Mouse (Mus musculus) fibroblast of lung, adult 2 months (primary cell): ENCODE data around the gene Ccdc71.
A peak's percentile ranks its signal among the peaks of the same experiment; 100 is the strongest.

Experiments used
- DNase-seq: peaks from one replicate; pipeline ENCODE4 v3.0.0-alpha.2; 2011; ENCODE audit warnings: low read depth

Ccdc71 gene

DNA sequence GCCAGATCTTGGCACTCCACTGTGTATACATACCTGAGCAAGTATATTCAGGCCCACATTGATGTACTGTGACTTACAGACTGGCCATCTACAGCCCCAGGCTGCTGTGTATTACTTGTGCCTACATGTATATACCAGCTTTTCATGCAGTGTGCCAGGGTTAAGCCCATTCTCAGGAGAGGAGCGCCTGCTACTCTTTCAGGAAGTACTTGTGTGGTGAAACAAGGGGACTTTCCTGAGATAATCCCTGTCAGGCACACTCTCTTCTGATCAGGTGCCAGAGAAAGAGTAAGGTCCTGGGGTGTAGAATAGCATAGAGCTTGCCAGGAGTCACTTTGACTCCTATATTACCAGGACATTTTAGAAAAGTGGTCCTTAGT, 398 bp upstream of the Ccdc71 start:
- no peak for DNase-seq

DNA sequence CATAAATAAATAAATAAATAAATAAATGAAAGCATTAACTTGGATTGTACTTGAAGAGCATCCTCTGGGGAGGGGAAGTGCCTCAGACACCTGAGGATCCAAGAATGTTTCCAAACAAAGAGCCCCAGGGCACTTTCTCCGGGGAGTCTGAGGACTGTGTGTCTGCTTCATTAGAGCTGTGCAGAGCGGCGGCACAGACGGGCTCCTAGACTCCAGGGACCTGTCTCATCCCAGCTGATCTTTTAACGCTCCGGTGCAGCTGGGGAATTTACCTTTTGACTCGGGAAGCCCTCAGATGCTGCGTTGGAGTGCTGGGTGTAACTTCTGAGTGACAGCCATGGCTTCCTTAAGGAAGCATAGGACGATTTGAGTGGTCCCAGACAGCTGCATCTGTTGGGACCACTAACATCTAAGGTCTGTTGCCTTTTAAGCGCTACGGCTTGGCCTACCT, 879 bp downstream of the Ccdc71 start, which contains the start of gene Klhdc8b:
TSS of gene Klhdc8b (minus strand) at position 401 of the 451 bp plus-strand sequence.
- DNase-seq: no peak

DNA sequence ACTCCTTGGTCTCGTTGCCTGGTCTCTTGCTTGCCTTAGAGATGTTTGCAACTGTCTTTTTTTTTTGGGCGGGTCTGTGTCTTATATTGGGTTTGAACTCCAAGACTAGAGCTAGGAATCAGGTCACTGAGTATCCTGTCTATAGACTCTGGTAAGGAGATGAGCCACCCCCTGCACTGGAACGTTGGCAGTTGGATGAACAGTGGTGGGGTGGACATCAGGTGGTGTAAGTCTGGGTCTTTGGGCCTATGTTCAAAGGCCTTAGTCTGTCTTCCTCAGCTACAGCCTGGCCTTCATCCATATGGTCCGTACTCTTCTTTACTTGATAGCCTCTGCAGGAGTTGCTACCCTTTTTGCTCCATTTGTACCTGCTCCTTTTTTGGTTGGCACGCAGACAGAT, 1.3 kb downstream of the Ccdc71 start:
- DNase-seq: no peak

DNA sequence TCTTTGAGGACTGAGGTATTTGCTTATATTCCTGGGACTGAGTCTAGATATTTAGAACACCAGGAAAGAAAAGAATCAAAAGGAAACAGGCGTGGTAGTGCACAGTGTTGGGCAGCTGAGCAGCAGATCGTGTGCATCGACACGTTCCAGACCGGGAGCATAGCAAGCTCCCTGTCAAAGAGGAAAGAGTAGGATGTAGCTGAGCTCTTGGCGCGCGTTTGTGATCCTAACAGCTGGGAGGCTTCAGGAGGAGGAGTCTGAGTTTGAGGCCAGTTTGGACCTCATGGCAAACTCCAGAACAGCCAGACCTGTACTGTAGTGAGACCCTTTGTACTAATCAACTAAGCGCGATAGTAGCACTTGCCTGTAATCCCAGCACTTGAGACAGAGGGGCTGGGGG, 1.9 kb downstream of the Ccdc71 start:
- no peak for DNase-seq

- DNase-seq: no peak
Measured at GRCm38 (mm10) chr9:108463713-108464112, 3.4 kb downstream of the Ccdc71 start.

- DNase-seq: no peak
Measured at GRCm38 (mm10) chr9:108466219-108466618, 5.9 kb downstream of the Ccdc71 start.

- no peak for DNase-seq
Measured at GRCm38 (mm10) chr9:108469430-108469829, 9.1 kb downstream of the Ccdc71 start.

GRCm38 (mm10) chr9:108469845-108470244, 9.5 kb downstream of the Ccdc71 start:
- no peak for DNase-seq

DNA sequence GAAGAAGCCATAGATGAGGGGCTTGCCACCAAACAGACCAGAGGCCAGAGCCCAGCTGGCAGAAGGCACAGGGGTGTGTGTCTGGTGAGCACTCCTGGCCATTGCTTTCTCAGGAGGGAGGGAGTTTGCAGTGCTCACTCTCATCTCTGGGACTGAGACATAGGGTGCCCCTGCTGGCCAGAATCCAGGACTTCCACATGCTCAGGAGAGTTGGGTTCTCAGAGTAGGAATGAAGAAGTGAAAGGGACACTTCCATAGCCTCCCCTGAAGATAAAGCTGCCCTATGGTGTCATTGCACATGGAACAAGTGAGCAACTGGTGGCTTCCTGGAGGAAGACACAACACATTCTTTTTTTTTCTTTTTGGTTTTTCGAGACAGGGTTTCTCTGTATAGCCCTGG, 14.2 kb downstream of the Ccdc71 start:
- DNase-seq: no peak

GRCm38 (mm10) chr9:108478638-108479156, 18.4 kb downstream of the Ccdc71 start:
- peak; percentile 17 for DNase-seq

DNA sequence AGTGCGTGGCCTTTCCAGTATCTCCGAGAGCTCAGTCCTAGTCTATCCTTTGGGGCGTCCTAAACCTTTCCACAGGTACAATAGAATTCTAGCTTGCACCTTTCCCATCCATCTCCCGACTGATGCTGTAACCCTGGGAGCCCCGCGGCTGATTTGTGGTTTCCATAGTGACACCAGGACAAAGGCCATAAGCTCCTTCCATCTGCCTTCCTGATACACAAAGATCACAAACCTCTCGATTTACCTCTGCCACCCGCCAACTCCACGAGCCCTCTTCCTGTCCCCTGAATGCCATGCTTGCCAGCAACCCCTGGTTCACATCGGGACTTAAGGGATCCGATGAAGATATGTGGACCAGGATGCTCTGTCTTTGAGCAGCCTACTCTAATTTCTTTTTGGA, 18.9 kb downstream of the Ccdc71 start:
- no peak for DNase-seq

DNA sequence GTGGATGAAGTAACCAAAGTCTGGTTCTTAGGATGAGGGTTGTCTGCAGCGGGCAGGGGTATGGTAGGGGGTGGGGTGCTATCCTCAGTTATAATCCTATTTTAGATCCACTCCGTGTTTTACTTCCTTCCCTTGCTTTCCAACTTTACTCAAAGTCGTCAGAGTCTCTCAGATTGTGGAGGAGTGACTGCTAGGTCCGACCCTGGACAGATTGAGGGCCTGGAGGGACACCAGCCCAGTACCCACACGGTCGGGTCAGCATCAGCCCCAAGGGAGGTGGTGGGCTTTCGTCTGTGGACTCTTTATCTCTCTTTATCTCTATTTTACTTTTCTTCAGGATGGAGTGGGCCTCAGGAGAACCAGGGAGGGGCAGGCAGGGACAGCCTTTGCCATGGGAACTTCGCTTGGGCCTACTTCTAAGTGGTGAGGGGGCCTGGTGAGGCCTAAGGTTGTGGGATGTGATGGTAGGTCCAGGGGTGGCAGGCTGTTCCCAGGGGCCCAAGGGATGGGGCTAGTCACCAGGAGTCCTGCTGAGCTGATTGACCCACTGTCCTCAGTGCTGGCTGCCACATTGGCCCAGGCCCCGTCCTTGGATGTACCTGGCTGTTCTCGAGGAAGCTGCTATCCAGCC, 19.5 kb downstream of the Ccdc71 start, which contains the start of gene Lamb2:
TSS of gene Lamb2 (plus strand) at position 16 of the 631 bp plus-strand sequence.
- peak; percentile 47 for DNase-seq

DNA sequence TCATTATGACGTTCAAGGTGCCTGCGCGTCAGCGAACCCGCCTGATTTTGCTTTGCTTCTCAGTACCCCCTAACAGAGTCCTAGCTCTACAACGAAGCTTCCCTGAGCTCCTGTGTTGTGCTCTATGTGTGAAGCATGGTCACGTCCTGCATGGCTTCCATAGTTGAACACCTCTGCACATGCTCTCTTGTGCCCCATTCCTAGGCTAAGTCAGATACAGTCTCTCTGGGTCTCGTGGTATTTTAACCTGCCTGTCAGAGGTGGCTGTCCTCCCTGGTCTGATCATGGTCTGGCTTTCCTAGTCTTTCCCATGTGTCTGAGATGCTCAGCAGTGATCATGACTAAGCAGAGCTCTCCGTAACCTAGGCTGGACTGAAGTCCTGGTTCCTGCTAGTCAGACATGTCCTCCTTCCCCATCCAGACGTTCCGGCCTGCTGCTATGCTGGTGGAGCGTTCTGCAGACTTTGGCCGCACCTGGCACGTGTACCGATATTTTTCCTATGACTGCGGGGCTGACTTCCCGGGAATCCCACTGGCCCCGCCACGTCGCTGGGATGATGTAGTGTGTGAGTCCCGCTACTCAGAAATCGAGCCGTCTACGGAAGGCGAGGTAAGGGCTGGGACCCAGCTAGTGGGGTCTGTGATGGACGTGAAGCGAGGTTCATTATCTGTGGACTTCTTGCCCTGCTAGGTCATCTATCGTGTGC, 20.6 kb downstream of the Ccdc71 start:
- no peak for DNase-seq

DNA sequence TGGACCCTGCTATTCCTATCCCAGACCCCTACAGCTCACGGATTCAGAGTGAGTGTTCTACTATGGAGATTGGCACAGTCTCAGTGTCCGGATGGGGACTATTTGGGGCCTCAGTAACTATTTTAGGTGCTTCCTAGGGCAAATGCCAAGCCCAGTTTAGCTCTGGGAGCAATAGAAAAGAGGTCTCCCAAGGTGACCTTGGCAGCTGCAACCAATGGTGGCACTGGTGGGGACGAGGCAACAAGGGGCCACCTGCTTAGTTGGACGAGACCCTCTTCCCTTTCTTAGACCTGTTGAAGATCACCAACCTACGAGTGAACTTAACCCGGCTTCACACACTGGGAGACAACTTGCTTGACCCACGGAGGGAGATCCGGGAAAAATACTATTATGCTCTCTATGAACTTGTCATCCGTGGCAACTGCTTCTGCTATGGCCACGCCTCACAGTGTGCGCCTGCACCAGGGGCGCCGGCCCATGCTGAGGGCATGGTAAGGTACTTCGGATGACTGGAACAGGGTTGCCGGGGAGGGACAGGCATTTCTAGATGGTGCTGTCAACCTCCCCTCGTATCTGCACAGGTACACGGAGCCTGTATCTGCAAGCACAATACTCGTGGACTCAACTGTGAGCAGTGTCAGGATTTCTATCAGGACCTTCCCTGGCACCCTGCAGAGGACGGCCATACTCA, 21.3 kb downstream of the Ccdc71 start:
- DNase-seq: no peak

DNA sequence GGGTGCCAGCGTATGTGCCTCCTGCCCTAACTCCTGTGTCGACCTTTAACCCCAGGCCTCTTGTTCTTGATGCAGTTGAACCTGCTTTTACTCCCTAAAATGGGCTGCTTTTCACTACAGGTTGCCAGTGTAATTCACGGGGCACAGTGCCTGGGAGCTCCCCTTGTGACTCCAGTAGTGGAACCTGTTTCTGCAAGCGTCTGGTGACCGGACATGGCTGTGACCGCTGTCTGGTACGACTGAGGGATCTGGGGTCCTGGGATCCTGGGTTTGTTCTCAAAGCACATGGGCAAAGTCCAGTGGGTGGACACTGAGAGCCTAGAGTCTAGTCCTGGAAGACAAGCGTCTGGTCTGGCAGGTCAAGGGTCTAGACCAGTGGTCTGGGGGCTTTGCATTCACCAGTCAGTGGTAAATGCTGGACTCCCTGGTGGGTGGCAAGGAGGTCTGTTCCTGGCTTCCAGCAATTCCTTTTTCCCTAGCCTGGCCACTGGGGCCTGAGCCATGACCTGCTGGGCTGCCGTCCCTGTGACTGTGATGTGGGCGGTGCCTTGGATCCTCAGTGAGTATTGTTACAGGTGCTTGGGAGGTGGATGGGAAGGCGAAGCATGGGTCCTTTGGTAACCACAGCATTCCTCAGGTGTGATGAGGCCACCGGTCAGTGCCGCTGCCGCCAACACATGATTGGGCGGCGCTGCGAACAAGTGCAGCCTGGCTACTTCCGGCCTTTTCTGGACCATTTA, 22.9 kb downstream of the Ccdc71 start:
- no peak for DNase-seq

- DNase-seq: no peak
Measured at GRCm38 (mm10) chr9:108484021-108484420, 23.7 kb downstream of the Ccdc71 start.

GRCm38 (mm10) chr9:108485301-108485875, 25.1 kb downstream of the Ccdc71 start:
- DNase-seq: no peak

DNA sequence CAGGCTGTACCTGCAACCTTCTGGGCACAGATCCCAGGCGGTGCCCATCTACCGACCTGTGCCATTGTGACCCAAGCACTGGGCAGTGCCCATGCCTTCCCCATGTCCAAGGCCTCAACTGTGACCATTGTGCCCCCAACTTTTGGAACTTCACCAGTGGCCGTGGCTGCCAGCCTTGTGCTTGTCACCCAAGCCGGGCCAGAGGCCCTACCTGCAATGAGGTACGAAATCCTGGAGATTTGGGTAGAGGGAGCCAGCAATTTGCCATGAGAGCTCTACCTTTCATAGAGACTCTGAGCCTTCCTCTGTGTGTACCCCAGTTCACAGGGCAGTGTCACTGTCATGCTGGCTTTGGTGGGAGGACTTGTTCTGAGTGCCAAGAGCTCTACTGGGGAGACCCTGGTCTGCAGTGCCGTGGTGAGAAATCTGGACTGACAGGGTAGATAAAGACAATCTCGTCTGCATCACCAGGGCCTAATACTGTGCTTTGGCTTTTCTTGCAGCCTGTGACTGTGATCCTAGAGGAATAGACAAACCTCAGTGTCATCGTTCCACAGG, 26.7 kb downstream of the Ccdc71 start:
- DNase-seq: no peak

DNA sequence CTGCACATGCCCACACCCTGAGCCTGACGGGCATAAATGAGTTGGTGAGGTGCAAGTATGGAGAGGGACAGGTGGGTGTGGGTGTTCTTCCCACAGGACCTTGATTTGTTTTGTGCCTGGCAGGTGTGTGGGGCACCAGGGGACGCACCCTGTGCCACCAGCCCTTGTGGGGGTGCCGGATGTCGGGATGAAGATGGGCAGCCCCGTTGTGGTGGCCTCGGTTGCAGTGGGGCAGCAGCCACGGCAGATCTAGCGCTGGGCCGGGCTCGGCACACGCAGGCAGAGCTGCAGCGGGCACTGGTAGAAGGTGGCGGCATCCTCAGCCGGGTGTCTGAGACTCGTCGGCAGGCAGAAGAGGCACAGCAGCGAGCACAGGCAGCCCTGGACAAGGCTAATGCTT, 28.1 kb downstream of the Ccdc71 start:
- DNase-seq: no peak

DNA sequence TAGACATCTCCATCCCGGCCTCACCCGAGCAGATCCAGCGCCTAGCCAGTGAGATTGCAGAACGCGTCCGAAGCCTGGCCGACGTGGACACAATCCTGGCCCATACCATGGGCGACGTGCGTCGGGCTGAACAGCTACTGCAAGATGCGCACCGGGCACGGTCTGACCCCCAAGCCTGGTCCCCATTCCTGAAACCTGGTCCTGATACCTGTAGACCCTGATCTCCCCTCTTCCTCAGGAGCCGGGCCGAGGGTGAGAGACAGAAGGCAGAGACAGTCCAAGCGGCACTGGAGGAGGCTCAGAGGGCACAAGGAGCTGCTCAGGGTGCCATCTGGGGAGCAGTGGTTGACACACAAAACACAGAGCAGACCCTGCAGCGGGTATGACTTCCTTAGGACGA, 28.9 kb downstream of the Ccdc71 start:
- DNase-seq: no peak
